Mouse (Mus musculus) thymus, postnatal 0 days (tissue): Measurements from ENCODE around the gene Olfr57. TPM values are rescaled to one million over a fixed set of nuclear protein-coding genes. Genes with fewer than 3 reads are reported as not detected.
"Not testable (repeated sequence)": the region's sequence is repeated elsewhere in the genome, so short reads cannot be mapped to it uniquely, and the experiment has no call there.

Experiments used
- DNase-seq: peaks from one replicate; pipeline ENCODE4 v3.0.0-alpha.2; 2015; ENCODE audit warnings: low spot score
- polyA plus RNA-seq: library from polyadenylated mRNA; unstranded; fragments of >200 nt; fragmentation: Nextera tagmentation; extraction: Ambion mirVana; gene quantifications from 2 replicates; pipeline ENCODE4 v1.2.1, GENCODE M21; 2015

Olfr57 gene
- polyA plus RNA-seq = not detected in 2 replicates

DNA sequence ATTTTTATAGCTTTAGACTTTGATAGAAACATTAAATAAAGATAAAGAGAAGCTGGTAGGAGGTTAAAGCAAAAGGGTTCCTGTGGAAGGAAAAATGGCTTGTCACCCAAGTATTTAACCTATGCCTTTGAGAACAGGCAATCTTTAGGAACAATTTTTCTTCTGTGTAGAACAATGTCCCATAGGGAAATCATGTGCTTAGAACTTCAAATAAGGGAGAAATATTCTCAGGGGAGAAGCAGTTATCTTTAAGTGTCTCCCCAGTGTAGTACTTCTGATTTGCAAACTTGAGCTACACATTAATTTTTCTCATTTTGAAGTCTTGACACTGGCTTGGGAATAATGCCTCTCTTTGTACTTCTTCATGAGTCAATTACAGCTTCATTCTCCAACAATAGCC, at the start of gene Olfr57:
Gene Olfr57, plus strand, starts transcription at position 301 of the 400 bp plus-strand sequence.
- DNase-seq = no peak

DNA sequence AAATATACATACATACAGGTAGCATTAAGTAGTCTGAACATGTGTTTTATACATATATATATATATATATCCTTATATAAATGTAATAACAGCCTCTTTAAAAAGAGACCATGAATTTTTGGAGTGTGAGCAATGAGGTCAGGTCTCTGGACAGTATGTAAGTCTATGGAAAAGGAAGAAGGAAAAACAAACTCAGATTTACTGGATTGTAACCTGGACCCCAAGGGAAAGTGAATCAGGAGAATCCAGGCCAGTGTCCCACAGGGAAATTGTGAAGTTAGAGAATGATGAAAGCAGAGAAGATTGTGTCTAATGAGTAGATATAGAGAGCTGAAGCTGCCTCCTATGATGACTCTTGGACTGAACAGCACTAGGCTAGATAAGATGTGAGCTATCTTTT, 47.8 kb upstream of the Olfr57 start, which contains the start of gene Olfr1352:
Gene Olfr1352, plus strand, starts transcription at position 301 of the 400 bp plus-strand sequence.
- DNase-seq = no peak

- no peak for DNase-seq
These were observed 16.4 kb upstream of the Olfr57 start, which contains the start of gene Olfr1351 for GRCm38 (mm10) chr10:79012172-79012571. Gene Olfr1351 (plus strand): TSS chr10:79012472.

DNA sequence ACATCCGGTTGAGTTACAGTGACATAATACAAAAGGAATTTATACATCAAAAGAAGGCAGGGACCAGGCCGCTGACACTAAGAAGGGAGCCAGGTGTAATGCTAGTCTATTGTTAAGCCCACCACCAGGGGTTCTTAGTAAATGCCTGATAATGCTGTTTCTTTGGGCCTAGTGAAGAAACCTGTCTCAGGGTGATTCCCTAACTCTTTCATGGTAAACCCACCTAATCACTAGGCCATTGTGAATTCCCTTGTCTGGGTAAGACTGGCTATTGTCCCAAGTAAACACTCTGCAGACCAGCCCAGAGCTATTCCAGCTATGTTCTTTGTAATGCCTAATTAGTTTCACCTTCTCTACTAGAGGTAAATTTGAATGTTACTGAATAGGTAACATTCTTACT, 13.9 kb downstream of the Olfr57 start:
- DNase-seq = not testable (repeated sequence)

DNA sequence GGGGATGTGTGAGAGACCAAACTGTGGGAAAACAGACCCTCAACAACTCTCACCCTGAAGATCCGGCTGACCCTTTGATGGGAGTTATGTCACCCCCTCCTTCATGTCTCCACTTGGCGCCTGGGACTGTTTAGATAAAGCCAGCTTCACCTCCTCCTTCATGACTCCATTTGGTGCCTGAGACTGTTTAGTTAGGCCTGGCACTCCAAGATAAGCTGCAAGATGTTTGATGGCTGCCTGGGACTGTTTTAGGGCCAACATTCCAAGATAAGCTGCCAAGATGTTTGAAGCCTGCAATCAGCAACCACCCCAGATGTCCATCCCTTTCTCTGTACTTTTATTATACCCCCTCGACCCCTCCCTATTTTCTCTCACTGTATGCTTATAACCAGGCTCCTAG, 28.8 kb downstream of the Olfr57 start:
- not testable (repeated sequence) for DNase-seq

Other genes starting within 250 kb of the Olfr57 start
- gene Slc1a6, start 248.2 kb upstream of the Olfr57 start, polyA plus RNA-seq = 0.09 and 0.14 TPM in 2 replicates
- not detected in 2 replicates for gene Olfr1356, start 176.6 kb upstream of the Olfr57 start, polyA plus RNA-seq
- gene Olfr1355, start 153.2 kb upstream of the Olfr57 start, polyA plus RNA-seq = not detected in 2 replicates
- not detected in 2 replicates for gene Olfr1354, start 115.6 kb upstream of the Olfr57 start, polyA plus RNA-seq
- not detected in 2 replicates for gene Olfr8, start 78.1 kb upstream of the Olfr57 start, polyA plus RNA-seq
- gene Olfr1353, start 65.4 kb upstream of the Olfr57 start, polyA plus RNA-seq = not detected in 2 replicates
- gene Olfr1352, start 47.7 kb upstream of the Olfr57 start, polyA plus RNA-seq = not detected in 2 replicates
- gene Olfr1351, start 16.3 kb upstream of the Olfr57 start, polyA plus RNA-seq = not detected in 2 replicates
- gene 2610008E11Rik, start 68.9 kb downstream of the Olfr57 start, polyA plus RNA-seq = 16.1 and 17.3 TPM in 2 replicates
- not detected in 2 replicates for gene Vmn2r80, start 120.0 kb downstream of the Olfr57 start, polyA plus RNA-seq
- gene Vmn2r81, start 219.0 kb downstream of the Olfr57 start, polyA plus RNA-seq = not detected in 2 replicates